Mouse (Mus musculus) lung, postnatal 25 days (tissue): ENCODE measurements at regions not wholly inside any gene's neighbourhood (a gene's known extent, or its start where the extent isn't known, plus 50 kb on each side); places are given as distances from the start of the nearest gene placed in this dataset.
"Not testable (repeated sequence)": the region's sequence is repeated elsewhere in the genome, so short reads cannot be mapped to it uniquely, and the experiment has no call there.

ENCODE experiments used
- DNase-seq: peaks from one replicate; pipeline ENCODE4 v3.0.0; 2022; ENCODE audit warnings: low spot score

- no peak for DNase-seq
Measured at GRCm38 (mm10) chr12:5956141-5956540, 580.7 kb upstream of the Klhl29 start.

GRCm38 (mm10) chr12:5955564-5955963, 580.1 kb upstream of the Klhl29 start:
- DNase-seq = no peak

- DNase-seq = no peak
Measured at GRCm38 (mm10) chr12:5943346-5943925, 568.0 kb upstream of the Klhl29 start.

GRCm38 (mm10) chr12:5921262-5921661, 545.8 kb upstream of the Klhl29 start:
- DNase-seq = no peak

- no peak for DNase-seq
Measured at GRCm38 (mm10) chr12:5918030-5918429, 542.5 kb upstream of the Klhl29 start.

GRCm38 (mm10) chr12:5906251-5906650, 530.8 kb upstream of the Klhl29 start:
- DNase-seq = no peak

- DNase-seq = not testable (repeated sequence)
Measured at GRCm38 (mm10) chr12:5891786-5892185, 516.3 kb upstream of the Klhl29 start.

GRCm38 (mm10) chr12:5866701-5867100, 491.2 kb upstream of the Klhl29 start:
- no peak for DNase-seq

GRCm38 (mm10) chr12:5859795-5860194, 484.3 kb upstream of the Klhl29 start:
- no peak for DNase-seq

- no peak for DNase-seq
Measured at GRCm38 (mm10) chr12:5856421-5856820, 480.9 kb upstream of the Klhl29 start.

- no peak for DNase-seq
Measured at GRCm38 (mm10) chr12:5810427-5810826, 434.9 kb upstream of the Klhl29 start.

GRCm38 (mm10) chr12:5810009-5810408, 434.5 kb upstream of the Klhl29 start:
- no peak for DNase-seq

- DNase-seq = no peak
Measured at GRCm38 (mm10) chr12:5807996-5808886, 432.8 kb upstream of the Klhl29 start.

GRCm38 (mm10) chr12:5805731-5806130, 430.2 kb upstream of the Klhl29 start:
- DNase-seq = no peak

- peak; percentile 36 for DNase-seq
Measured at GRCm38 (mm10) chr12:5793051-5793450, 417.6 kb upstream of the Klhl29 start.

- DNase-seq = no peak
Measured at GRCm38 (mm10) chr12:5787074-5787813, 411.8 kb upstream of the Klhl29 start.

- DNase-seq = no peak
Measured at GRCm38 (mm10) chr12:5781276-5781675, 405.8 kb upstream of the Klhl29 start.

- DNase-seq = peak; percentile 32
Measured at GRCm38 (mm10) chr12:5777556-5777955, 402.1 kb upstream of the Klhl29 start.

GRCm38 (mm10) chr12:5771399-5771978, 396.0 kb upstream of the Klhl29 start:
- no peak for DNase-seq

GRCm38 (mm10) chr12:5770531-5770930, 395.0 kb upstream of the Klhl29 start:
- no peak for DNase-seq

GRCm38 (mm10) chr12:5764445-5765170, 389.1 kb upstream of the Klhl29 start:
- DNase-seq = no peak

- DNase-seq = no peak
Measured at GRCm38 (mm10) chr12:5764026-5764425, 388.5 kb upstream of the Klhl29 start.
